Mouse (Mus musculus) common myeloid progenitor, adult 5-6 weeks (primary cell): Measurements from ENCODE around the gene Clint1. TPM values are rescaled to one million over a fixed set of nuclear protein-coding genes. Genes with fewer than 3 reads are reported as not detected.

Experiments used
- ATAC-seq: replicated peaks from 2 replicates; pipeline ENCODE4 v1.8.0; 2016; ENCODE audit warnings: low read depth, mild to moderate bottlenecking, moderate TSS enrichment, inconsistent platforms; ENCODE audit not compliant: poor library complexity, severe bottlenecking
- total RNA-seq: library from RNA; stranded (forward); fragments of 200-1000, 187-1606 nt; gene quantifications from 2 replicates; pipeline ENCODE4 v1.2.3, GENCODE M21; 2017

Gene Clint1
- total RNA-seq, 1 experiment from 2014 or later: 188 TPM

DNA sequence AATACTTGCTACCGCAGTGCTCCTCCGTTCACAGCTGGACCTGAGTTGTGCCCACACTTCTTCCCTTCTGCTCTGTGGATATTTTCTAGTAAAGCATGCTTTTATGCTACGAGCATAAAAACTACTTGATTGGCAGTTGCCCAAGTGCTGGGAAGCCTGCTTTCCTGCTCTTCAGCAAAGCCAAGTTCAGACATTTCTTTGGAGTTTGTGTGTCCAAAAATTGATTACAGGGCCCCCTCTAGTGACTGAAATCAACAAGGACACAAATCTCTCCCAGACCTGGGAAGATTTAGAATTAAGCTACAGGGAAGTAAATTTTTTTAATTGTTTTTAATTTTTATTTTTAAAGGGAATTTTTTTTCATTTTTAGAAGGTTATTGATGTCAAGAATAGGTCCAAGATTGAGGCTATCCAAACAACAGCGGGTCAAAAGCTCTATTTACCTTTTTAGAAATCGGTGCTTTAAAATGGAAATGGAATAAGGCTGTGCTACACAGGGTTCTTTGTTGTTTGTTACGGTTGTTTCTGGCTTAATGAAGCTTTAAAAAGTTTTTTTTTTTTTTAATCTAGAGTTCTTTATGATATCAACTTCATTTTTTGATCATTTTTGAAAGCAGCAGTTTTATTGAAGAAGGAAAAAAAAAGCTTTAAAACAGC is 29.3 kb downstream of the Clint1 start:
- ATAC-seq: peak; percentile 51; the same call in 1 of the 2 replicates

GRCm38 (mm10) chr11:45881683-45882068 is 29.8 kb downstream of the Clint1 start:
- no peak for ATAC-seq

- ATAC-seq: no peak
These were observed 31.6 kb downstream of the Clint1 start for GRCm38 (mm10) chr11:45883270-45883931.

DNA sequence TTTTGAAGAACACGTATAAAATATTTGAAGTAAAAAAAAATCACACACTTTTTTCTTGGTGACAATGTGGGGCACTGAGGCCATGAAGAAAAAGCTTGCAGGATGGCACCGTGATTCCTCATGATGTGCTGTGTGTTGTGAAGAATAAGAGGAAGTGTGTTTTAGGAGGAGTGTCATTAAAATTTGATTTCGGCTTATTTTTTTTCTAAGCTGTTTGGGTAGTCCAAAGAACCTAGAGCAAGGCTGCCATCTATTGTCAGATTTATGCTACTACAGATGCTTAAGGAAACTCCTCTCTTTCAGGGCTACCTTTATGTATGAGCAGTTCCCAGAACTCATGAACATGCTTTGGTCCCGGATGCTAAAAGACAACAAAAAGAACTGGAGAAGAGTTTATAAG is 32.2 kb downstream of the Clint1 start:
- peak; percentile 79 for ATAC-seq

DNA sequence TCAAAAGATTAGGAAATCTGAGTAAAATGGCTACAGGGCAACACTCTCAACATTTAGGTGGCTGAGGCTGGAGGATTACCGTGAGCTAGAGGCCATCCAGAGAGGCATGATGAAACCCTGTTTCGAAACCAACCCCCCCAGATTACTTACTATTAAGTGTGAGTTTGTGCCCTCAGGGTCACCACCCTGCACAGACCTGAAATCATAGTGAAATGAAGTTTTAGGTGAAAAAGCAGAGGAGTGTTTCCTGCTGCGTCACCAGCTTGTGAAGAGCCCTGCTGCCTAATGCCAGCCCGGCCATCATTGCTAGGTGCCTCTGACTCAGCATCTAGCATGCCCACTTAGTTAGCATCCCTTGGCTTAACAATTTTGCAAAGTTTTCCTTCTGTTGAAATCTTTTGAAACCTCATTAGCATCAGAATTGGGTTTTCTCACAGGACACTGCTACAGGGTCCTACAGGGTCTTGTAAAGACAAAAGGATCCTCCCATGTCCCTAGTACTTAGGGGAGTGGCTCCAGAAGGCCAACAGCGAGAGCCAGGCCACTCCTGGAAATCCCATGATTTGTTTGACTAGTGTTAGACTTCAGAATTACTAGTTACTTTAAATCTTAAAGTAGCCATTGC is 33.9 kb downstream of the Clint1 start:
- ATAC-seq: no peak

DNA sequence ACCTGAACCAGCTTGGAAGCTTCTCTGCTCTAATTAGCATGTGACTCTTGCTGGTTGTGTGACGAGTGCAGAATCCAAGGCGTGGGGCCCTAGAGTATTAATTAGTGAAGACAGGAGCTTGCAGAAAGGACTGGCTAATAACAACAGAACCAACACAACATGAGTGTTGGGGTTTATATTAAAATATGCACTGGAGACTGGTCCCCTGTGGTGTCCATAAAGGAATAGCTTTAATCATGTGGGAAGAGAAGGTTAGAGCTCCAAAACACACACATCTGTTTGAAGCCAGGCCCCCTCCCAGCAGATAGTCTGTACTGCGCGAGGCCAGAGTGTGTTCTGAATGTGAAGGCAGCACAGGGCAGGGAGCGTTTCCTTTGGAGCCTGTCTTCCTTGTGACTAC is 34.7 kb downstream of the Clint1 start:
- no peak for ATAC-seq

GRCm38 (mm10) chr11:45888471-45889030 is 36.7 kb downstream of the Clint1 start:
- no peak for ATAC-seq

DNA sequence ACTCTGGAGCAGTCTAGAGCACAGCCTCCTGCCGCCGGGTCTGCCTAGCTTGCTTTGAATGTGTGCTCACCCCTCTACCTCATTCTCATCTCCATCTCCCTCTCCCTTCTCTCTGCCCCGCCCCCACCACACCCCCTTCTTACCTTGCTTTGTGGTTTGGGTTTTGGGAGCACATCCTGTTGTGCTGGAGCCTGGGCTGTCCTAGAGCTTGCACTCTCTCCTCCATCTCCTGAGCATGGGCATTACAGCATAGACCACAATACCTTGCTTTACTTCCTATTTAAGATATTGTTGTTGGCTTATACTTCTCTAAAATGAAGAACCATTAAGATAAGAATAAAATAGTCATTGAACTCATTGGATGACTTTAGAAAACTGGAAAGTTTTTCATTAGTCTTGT is 38.1 kb downstream of the Clint1 start:
- peak; percentile 45 for ATAC-seq

DNA sequence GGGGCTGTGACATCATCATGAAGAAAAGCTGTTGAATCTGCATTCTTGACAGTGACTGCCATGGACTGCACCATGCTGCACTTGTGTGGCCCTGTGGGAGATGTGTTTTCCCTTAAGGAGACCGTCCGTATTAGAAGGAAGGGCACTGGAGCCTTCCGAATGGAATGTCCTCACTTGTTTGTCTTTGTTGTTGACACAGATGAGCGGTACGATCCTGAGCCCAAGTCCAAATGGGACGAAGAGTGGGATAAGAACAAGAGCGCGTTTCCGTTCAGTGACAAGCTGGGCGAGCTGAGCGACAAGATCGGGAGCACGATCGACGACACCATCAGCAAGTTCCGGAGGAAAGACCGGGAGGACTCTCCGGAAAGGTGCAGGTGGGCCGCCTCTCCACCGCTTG is 38.6 kb downstream of the Clint1 start:
- ATAC-seq: no peak

DNA sequence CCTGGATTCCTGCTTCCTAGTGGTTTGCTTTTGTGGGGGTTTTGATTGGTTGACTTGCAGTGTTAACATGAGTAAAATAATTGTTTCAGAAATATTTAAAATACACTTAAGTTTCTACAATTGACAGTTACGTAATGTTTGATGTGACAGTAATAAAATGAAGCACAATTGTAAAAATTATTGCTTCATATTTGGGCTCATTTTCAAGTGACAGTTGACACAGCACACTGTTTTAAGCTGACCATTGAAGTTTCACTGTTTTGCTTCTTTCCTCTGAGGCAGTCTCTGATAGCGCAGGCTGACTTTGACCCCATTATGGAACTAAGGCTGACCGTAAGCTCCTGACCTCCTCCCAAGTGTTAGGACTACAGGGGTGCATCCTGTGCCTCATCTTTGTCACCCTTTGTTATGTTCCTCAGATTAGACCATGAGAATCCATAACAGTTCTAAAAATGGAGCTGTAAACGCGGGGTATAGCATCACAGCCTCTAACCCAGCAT is 41.1 kb downstream of the Clint1 start:
- ATAC-seq: no peak

GRCm38 (mm10) chr11:45897392-45897791 is 45.5 kb downstream of the Clint1 start:
- no peak for ATAC-seq

DNA sequence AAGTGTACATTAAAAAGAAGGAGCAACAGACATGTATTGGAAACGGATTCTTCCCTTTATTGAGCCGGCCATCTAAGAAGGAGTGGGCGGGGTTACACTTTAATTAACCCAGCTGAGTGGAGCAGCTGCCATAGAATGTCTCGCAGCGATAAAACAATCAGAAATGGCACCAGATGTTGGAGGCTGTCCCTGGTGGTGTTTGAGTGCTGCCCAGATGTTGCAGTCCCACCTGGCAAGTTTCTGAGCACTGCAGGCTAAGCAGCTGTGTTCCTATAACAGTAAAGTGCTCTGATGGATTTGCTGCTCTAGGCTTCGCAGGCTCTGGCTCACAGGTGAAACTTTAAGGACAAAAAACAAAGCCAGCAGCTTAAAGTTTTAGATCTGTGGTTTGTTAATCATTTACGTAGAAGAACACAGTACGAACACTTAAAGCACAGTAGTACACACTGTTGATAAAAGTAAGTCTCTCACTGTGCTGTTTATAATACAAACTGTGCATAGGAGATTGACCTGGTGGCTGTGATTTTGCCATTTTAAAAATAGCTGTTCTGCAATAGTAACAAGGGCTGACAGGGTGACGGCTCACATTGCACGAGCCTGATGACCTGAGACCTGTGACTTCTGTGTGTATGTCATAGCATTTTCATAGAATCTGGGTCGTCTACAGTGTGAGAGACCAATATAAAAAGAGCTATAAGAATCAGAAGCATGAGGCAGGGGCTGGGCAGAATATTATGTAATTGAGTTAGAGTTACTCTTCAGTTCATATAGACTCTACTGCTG is 48.6 kb downstream of the Clint1 start:
- ATAC-seq: no peak

DNA sequence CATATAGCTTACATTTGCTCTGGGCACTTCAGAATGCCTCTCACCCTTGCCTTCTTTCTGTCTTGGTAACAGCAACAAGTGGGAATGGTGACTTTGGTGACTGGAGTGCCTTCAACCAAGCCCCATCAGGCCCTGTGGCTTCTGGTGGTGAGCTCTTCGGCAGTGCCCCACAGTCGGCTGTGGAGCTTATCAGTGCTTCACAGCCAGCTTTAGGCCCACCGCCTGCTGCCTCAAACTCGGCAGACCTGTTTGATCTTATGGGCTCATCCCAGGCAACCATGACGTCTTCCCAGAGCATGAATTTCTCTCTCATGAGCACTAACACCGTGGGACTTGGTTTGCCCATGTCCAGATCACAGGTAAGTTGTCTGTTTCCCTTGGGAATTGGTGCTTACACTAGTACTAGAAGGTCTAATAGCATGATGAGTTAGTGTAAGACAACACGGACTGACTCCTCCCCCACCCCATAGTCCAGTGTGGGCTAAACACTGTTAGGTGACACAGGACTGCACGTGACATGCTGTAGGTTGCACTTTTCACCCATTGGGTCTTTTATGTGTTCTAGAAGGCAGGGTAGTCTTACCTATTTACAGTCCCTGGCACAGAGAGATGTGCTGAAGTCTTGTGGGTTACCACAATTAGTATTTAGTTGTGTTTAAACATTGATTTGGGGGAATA is 54.4 kb downstream of the Clint1 start:
- peak; percentile 54; the same call in 1 of the 2 replicates for ATAC-seq

DNA sequence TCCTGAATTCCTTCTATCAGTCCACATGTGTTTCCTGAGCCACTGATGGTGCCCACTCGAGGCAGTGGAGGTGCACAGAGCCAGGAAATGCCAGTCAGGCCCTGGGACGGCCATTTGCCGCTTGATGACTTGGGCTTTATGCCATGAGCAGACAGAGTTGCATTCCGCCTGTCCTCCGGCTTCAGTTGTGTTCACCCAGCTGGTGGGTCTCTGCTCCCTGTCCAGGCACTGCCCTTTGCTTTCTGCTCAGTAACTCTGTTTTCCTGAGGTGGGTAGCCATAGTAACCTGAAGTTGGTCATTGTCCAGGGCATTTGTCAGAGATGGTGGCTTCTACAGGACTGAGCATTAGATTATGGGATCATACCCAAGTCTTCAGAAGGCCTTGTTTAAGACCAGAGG is 55.5 kb downstream of the Clint1 start:
- no peak for ATAC-seq

DNA sequence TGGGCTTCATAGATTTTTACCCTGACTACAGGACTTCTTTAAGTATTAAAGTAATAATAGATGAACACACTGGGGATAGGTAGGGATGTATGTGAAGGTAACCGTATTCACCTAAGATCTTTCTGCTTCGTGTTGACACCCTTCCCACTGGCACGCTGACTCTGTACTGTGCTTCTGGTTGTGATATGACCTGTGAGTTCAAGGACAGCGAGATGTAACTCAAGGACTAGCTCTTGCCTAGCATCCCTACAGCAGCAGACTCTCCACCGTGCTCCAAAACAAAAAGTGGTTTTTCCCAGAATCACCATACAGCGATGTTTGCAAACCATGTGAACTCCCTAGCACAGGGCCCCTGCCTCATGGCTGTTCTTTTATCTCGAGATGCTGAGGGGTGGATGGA is 56.2 kb downstream of the Clint1 start:
- ATAC-seq: no peak

- no peak for ATAC-seq
These were observed 57.0 kb downstream of the Clint1 start for GRCm38 (mm10) chr11:45908894-45909293.

DNA sequence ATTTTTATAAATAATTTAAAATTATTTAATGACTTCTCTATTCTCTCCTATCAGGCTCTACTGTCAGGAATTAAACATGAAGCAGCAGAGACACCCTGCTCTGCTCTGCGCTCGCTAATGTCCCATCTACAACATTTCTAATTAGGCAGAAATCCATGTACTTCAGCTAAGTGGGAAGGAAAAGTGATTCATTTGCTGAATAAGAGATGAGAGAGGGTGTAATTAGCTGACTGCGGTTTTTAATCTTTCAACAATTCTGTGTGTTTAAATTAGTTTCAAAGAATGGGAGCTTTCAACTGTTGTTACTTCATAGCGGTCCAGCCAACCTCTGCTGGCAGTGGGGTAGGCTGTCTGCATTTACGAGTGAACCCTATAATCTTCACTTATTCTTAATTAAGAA is 58.9 kb downstream of the Clint1 start:
- ATAC-seq: no peak

- ATAC-seq: no peak
These were observed 64.3 kb downstream of the Clint1 start for GRCm38 (mm10) chr11:45916196-45916595.

GRCm38 (mm10) chr11:45918018-45918417 is 66.2 kb downstream of the Clint1 start:
- no peak for ATAC-seq

DNA sequence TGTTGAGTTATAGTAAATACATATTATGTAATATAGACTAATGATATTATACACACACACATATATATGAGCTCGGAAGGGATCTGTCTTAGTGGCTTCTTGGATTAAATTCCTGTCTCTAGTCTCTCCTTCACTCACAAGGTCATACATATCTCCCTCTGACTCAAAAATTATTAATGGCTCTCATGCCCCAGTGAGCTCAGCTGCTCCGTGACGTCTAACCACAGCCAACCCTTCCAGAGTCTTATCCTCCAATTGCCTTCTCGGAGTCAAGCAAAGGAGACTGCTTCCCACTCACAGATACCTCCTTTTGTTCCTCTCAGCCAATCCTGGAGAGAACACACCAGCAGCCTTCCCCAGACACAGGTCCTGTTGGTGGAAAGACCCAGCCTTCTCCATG is 67.0 kb downstream of the Clint1 start:
- ATAC-seq: no peak
